Mouse (Mus musculus) Muller cell, postnatal 12 days (primary cell): Measurements from ENCODE around the gene Eml5.

Experiments
- DNase-seq: peaks from one replicate; pipeline ENCODE4 v3.0.0-alpha.2; 2015; ENCODE audit errors: inconsistent ontology term

Eml5 gene

GRCm38 (mm10) chr12:98900881-98901801 is at the start of gene Eml5:
Gene Eml5, minus strand, starts transcription at chr12:98901484.
- DNase-seq, result peak; percentile 94

- DNase-seq, result no peak
These were observed 31.6 kb upstream of the Eml5 start for GRCm38 (mm10) chr12:98932856-98933255.

- no peak for DNase-seq
These were observed 31.2 kb upstream of the Eml5 start for GRCm38 (mm10) chr12:98932441-98932840.

- no peak for DNase-seq
These were observed 29.9 kb upstream of the Eml5 start for GRCm38 (mm10) chr12:98931174-98931573.

- peak; percentile 95 for DNase-seq
These were observed 19.1 kb upstream of the Eml5 start, which contains the start of gene Ttc8 for GRCm38 (mm10) chr12:98920194-98920991. Gene Ttc8, plus strand, starts transcription at chr12:98920574.

GRCm38 (mm10) chr12:98910096-98910495 is 8.8 kb upstream of the Eml5 start:
- no peak for DNase-seq

GRCm38 (mm10) chr12:98905466-98905865 is 4.2 kb upstream of the Eml5 start:
- DNase-seq, result no peak

- peak; percentile 55 for DNase-seq
These were observed 873 bp downstream of the Eml5 start for GRCm38 (mm10) chr12:98900341-98900880.

- no peak for DNase-seq
These were observed 1.6 kb downstream of the Eml5 start for GRCm38 (mm10) chr12:98899676-98900075.

- DNase-seq, result no peak
These were observed 4.5 kb downstream of the Eml5 start for GRCm38 (mm10) chr12:98896761-98897160.

- DNase-seq, result peak; percentile 35
These were observed 16.8 kb downstream of the Eml5 start for GRCm38 (mm10) chr12:98884515-98884914.

GRCm38 (mm10) chr12:98881796-98882195 is 19.5 kb downstream of the Eml5 start:
- peak; percentile 85 for DNase-seq

GRCm38 (mm10) chr12:98878693-98879092 is 22.6 kb downstream of the Eml5 start:
- DNase-seq, result no peak

- peak; percentile 15 for DNase-seq
These were observed 26.1 kb downstream of the Eml5 start for GRCm38 (mm10) chr12:98875216-98875615.

- no peak for DNase-seq
These were observed 28.4 kb downstream of the Eml5 start for GRCm38 (mm10) chr12:98872836-98873235.

GRCm38 (mm10) chr12:98863436-98863835 is 37.8 kb downstream of the Eml5 start:
- no peak for DNase-seq

- DNase-seq, result no peak
These were observed 41.0 kb downstream of the Eml5 start for GRCm38 (mm10) chr12:98860316-98860715.

GRCm38 (mm10) chr12:98850767-98851166 is 50.5 kb downstream of the Eml5 start:
- peak; percentile 9 for DNase-seq

GRCm38 (mm10) chr12:98844774-98845173 is 56.5 kb downstream of the Eml5 start:
- no peak for DNase-seq

- DNase-seq, result no peak
These were observed 61.1 kb downstream of the Eml5 start for GRCm38 (mm10) chr12:98840135-98840534.

- DNase-seq, result no peak
These were observed 63.3 kb downstream of the Eml5 start for GRCm38 (mm10) chr12:98837940-98838339.

- DNase-seq, result no peak
These were observed 65.8 kb downstream of the Eml5 start for GRCm38 (mm10) chr12:98835466-98835865.
